Mouse (Mus musculus) naive thymus-derived CD4-positive, alpha-beta T cell, adult 2 months (primary cell): ENCODE data around the gene Notch4.
"Not testable (repeated sequence)": the region's sequence is repeated elsewhere in the genome, so short reads cannot be mapped to it uniquely, and the experiment has no call there.

Experiments
- DNase-seq: peaks from one replicate; pipeline ENCODE4 v3.0.0-alpha.2; 2011; ENCODE audit warnings: low read depth

The Notch4 gene

DNA sequence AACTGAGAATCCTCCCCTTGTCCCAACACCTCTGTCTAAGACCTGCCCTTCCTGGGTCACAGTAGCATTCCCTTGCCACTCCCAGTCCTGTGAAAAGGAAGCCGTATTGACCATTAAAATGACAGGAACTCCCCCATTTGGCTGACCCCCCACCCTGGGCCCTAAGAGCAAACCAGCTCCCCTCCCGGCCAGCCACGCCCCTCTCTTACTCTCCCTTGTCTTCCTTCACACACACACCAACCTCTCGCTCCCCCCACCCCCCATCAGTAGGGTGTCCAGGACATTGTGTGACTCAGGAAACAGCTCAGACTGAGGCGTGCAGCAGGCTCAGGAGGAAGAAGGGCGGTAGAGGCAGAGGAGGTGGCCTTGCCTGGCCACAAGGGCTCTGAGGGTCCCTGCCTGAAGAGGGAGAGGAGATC, at the start of gene Notch4:
TSS of gene Notch4 (plus strand) at position 266 of the 419 bp plus-strand sequence.
- no peak for DNase-seq

DNA sequence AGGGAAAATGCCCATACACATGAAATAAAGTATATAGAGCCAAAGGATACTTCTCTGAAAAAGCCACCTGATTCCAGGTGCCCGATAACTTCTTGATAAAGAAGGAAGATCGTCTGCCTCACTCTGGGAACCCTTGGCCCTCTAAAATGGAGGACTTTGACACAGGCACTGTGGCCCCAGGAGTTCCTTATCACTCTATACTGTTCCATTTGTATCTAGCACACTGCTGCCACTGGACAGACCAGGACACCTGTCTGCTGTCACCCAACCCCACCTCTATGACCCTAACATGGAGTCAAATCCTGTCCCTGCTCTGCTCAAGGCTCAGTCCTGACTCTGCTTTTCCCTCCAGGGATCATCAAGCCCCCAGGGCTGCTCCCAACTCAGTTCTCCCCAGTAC, 47.6 kb upstream of the Notch4 start:
- no peak for DNase-seq

DNA sequence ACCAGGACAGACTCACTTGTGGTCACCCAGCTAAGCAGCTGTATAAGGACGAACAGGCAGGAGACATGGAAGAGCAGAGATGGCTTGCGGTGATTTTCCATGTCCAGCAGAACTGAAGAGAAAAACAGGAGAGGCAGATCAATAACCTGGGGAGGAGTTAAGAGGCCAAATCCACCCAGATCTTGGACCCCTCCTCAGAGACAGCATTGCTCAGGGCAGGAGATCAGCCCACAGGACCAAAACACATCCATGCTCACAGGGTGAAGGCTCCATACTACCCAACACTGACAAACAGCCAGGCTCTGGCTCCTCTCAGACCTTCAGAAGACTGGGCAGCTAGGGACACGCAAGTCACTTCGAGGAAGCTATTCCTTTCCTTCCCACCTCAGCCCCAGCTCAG, 46.8 kb upstream of the Notch4 start, which contains the start of gene Btnl6:
TSS of gene Btnl6 (minus strand) at position 101 of the 400 bp plus-strand sequence.
- DNase-seq = no peak

DNA sequence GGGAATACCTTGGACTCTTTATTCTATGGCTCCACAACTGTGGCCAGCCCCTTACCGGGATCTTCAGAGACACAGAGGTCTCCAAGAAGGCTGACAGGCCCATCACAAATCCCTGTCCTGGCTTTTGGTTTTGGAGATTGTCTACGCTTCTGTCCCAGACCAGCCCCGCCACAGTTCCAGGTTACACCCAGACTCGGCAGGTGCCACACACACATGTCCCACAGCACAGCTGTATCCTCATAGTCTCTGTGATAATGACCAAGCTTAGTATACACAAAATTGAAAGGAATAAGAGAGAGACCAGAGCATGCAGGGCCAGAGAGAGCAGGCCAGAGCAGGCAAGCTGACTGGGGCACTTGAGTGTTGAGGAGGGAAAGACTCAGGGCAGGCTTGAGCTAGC, 46.3 kb upstream of the Notch4 start:
- no peak for DNase-seq

DNA sequence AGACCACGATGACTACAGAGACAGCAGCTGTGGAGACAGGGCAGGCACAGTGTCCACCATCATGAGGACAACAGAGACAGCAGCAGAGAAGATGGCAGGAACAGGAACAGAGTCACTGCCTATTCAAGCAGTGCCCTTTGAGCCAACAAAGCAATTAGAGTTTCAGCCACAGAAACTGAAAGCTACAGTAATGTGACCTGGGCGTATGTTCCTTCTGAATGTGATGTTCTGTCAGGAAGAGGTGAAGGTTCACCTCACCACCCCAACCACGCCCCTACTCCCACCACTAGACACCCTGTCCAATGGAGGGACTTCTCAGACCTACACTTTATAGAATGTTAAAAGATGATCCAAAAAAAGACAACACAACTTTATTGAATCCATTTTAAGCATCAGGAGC, 45.5 kb upstream of the Notch4 start:
- not testable (repeated sequence) for DNase-seq

DNA sequence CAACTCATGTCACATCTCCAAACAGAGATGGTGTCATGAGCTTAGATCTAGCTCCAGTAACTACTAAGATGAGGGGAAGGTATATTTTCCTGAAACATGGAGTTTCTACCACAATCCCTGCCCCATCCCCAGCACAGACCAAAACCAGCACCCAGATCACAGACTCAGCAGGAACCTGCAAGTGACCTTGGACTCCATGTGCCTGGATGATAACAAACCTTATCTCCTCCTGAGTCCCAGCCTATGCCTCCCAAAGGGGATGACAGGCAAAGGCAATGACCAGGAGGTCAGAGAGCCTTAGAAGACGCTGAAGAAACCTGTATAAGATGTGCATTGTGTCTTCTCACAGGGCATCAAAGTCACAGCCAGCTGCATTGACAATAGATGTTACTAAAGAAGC, 45.1 kb upstream of the Notch4 start:
- DNase-seq = no peak

DNA sequence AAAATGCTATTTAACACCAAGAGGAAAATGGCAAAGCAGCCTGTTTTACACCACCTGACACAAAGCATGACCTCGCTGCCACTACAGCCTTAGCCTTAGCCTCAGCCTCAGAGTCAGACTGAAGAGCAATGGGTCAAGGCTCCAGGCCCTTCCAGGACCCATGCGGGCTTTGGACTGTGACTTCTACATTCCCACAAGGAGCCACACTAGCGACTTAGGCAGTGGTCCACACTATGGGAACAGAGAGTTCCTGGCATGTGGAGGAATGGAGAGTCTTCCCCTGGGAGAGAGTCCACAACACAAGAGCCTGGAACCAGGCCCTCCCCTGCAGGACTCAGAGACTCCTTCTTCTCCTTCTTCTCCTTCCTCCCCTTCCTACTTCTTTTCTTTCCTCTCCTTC, 31.4 kb upstream of the Notch4 start:
- DNase-seq = no peak

DNA sequence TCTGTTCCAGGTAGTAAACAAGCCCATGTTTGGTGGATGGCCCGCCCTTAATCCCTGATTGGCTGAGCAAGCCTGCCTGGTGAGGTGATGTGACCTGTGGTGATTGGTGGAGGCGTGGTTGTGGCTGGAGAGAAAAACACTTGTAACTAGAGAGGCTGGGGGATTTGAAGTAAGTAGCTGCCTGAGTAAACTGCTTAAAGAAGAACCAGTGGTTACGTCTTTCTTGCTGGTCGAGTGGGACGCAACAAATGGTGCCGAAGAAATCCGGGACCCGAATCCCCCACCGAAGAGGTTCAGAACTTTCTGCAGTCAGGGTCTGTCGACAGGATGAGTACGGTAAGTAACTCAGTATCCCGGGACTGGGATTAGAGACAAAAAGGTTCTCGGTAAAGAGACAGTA, 20.5 kb upstream of the Notch4 start:
- not testable (repeated sequence) for DNase-seq

DNA sequence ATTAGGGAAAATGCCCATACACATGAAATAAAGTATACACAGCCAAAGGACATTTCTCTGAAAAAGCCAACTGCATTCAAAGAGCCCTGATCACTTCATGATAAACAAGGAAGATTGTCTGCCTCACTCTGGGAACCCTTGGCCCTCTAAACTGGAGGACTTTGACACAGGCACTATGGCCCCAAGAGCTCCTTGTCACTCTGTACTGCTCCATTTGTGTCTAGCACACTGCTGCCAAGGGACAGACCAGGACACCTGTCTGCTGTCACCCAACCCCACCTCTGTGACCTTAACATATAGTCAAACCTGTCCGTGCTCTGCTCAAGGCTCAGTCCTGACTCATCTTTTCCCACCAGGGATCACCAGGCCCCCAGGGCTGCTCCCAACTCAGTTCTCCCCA, 17.3 kb upstream of the Notch4 start:
- no peak for DNase-seq

DNA sequence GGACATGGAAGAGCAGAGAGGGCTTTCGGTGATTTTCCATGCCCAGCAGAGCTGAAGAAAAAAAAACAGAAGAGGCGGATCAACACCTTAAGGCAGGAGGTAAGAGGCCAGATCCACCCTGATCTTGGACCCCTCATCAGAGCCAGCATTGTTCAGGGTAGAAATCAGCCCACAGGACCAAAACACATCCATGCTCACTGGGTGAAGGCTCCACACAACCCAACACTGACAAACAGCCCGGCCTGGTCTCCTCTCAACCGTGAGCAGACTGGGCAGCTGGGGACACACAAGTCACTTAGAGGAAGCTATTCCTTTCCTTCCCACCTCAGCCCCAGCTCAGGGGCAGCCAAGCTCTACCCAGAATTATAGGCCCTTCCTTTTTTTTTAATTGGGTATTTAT, 16.5 kb upstream of the Notch4 start:
- DNase-seq = no peak

DNA sequence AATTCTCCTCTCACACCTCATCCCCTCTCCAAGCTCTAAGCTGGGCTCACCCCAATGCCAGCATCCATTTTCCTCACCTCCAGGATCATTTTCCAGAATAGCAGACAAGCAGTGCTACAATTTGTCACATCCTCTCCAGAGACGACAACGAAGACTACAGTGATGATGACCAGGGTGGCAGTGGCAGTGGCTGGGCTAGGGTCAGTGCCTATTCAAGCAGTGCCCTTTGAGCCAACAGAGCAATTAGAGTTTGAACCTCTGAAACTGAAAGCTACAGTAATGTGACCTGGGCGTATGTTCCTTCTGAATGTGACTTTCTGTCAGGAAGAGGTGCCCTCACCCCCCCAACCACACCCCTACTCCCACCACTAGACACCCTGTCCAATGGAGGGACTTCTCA, 14.9 kb upstream of the Notch4 start:
- DNase-seq = no peak

DNA sequence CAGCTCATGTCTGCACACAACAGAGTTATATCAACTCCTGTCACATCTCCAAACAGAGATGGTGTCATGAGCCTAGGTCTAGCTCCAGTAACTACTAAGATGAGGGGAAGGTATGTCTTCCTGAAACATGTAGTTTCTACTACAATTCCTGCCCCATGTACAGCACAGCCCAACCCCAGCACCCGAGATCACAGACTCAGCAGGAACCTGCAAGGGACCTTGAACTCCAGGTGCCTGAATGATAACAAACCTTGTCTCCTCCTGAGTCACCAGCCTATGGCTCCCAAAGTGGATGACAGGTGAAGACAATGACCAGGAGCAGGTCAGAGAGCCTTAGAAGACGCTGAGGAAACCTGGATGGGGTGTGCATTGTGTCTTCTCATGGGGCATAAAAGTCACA, 14.2 kb upstream of the Notch4 start:
- DNase-seq = no peak

DNA sequence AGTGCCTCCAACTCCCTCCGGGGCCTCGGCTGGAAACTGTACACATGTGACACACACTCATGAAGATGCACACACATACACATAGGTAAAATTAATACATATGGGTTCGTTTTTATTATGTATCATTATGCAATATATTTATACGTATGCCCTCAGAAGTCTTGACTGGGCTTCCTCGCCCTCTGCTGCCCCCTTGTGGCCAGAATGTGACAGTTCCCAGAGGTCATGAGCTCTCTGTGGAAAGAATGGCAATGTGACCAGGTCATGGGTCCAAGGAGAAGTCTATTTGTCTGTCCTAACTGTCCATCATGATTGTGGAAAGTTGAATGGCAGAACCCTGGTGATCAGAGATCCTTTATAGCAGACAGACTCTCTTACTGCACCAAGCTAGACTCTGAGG, 8.6 kb upstream of the Notch4 start:
- peak; percentile 84 for DNase-seq

DNA sequence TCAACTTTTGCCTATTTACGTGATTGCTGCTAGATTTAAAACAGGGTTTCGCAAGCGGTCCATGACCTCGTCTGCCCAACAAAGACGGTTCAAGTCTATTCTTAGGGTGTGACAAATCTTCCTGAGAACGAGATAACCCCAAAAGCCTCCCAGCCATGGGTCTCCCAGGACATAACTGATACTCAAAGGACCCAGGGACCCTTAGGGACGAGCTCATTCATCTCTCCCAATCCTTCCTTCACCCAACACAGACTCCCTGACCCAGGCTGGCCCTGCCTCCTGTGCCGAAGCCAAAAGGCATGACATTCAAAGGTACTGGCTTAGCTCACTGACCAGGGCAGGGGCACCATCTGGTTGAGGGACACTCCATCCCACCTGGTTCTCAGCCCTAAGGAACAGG, 7.7 kb upstream of the Notch4 start:
- no peak for DNase-seq

DNA sequence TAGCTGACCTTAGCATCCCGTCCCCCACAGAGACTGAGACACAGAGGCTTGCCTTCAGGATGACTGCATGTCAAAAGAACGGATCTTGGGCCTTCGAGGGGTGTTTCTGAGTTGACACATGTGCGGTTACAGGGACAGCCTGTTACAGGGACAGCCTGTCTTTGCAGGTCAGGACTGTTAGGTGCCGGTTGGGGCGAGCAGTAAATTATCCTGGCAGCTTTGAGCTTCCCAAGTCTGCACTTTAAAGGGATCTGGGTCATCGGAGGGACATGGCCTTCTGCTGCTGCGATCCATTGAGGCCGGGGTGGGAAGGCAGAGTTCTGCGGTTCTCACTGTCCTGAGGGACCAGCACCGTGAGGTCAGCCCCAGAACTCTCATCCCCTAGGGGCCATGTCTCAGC, 6.7 kb upstream of the Notch4 start:
- DNase-seq = no peak

DNA sequence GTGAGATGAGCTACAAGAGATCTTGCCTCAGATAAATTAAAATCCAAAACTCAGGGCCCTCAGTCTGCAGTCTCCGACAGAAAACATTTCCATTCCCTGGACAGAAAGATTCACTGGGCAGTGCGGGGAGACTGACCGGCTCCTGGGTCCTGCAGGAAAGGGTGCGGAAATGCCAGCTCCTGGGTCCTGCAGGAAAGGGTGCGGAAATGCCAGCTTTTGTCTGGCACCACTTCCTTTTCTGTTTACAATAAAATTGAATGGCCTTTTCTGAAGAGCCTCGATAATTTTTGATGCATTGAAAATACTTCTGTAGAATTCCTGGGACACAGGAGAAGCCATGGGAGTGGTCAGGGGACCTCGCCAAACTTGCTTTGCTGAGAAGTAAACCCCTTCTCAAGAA, 5.0 kb upstream of the Notch4 start:
- DNase-seq = no peak

DNA sequence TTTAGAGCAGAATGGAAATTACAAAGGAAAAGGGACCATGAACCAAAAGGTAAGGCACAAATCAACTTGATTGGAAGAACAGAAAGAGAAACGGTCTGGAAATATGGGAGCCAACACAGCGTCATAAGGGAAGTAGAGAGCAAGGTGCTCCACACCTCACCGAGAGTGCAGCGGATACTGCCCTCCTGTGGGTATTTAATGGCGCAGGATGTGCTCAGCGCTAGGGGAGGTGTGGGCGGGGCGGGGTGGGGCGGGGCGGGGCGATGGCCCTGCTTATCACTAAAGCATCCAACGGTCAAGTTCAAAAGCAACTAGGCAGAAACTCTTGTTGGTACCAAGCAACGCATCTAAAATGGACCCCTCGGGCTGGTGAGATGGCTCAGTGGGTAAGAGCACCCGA, 4.2 kb upstream of the Notch4 start:
- DNase-seq = peak; percentile 40

DNA sequence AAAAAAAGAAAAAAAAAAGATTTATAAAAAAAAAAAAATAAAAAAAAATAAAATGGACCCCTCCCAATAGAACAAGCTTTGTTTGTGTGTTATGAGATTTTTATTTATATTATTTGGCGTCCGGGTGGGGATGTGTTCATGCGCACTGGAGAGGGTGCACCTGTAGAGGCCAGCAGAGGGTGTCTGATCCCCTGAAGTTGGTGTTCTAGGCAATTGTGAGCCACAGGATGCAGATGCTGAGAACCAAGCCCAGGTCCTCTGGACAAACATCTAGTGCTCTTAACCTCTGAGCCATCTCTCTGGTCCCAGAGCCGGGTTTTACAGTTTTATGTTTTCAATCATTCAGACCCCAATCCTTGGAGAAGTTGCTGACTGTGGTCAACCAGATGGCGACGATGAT, 3.6 kb upstream of the Notch4 start:
- DNase-seq = no peak

DNA sequence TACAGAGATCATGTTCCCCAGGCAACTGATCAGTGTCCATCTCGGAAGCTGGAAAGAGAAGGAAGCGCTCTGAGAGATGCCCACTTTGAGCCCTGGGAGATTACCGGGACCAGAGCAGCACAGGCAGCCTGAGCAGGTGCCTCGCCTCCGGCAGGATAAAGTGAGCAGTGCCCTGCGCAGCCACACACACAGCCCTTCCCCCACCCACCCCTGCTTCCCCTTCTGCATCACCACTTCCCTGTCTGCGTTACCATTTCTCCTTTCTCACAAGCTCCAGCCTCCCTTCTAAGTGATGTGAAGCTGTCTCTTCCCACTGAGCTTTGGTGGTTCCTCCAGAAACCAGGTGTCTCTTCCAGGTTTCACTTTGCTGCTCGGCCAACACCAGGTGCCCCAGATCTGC, 2.9 kb upstream of the Notch4 start:
- DNase-seq = peak; percentile 39

DNA sequence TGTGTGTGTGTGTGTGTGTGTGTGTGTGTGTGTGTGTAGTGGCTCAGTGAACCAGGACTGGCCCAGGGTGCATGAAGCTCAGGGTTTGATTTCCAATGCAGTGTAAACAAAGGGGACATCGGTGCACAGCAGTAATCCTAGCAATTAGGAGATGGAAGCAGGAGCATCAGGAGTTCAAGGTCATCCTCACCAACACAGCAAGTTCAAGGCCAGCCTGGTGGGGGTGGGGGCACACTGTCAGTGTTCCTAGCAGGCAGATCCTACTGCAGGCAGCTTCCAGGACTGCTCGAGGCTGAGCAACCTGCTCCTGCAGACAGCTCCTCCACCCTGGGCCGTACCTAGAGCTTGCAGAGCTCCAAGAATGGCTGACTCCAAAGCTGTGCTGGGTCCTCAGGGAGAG, 1.5 kb upstream of the Notch4 start:
- no peak for DNase-seq

DNA sequence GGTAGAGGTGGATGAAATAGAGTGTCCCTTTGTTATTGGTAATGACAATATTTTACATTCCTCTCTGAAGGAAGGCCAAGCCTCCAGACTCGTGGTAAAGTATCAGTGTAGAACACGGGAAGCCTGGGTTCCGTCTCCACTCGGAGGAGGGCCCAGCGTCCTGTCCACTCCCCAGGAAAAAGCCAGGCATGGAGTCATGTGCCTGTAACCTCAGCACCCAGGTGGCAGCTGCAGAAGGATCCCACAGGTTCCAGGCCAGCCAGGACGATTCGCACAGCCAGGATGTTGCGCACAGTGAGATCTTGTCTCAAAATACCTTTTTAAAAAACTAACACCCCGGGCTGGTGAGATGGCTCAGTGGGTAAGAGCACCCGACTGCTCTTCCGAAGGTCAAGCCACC, 714 bp upstream of the Notch4 start:
- DNase-seq = no peak

DNA sequence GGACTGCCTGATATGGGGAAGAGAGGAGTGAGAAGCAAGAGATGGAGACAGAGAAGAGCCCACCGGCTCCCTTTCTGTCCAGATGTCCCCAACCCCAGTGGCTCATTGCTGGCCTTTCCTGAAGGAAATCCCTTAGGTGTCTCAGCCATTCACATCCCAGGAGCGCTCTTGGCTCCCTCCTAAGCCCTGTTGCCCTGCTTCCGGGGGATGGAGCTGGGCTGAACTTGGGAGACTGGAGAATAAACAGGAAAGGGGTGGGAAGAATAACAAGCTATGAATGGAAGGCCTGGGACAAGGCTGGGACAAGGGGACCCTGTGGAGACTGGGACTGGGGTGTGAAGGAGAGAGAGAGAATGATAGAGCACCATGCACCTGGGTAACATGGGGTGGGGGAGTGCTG, 728 bp downstream of the Notch4 start:
- no peak for DNase-seq

DNA sequence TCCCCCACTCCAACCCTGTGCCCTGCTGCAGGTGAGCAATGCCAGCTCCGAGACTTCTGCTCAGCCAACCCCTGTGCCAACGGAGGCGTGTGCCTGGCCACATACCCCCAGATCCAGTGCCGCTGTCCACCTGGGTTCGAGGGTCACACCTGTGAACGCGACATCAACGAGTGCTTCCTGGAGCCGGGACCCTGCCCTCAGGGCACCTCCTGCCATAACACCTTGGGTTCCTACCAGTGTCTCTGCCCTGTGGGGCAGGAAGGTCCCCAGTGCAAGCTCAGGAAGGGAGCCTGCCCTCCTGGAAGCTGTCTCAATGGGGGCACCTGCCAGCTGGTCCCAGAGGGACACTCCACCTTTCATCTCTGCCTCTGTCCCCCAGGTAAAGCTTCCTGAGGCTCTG, 3.2 kb downstream of the Notch4 start:
- no peak for DNase-seq

DNA sequence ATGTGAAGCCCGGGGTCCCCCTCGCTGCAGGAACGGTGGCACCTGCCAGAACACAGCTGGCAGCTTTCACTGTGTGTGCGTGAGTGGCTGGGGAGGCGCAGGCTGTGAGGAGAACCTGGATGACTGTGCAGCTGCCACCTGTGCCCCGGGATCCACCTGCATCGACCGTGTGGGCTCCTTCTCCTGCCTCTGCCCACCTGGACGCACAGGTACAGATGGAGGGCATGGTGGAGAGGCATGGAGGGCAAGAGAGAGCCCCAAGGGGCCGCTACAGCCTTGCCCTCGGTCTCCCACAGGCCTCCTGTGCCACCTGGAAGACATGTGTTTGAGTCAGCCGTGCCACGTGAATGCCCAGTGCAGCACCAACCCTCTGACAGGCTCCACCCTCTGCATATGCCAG, 4.4 kb downstream of the Notch4 start:
- no peak for DNase-seq

DNA sequence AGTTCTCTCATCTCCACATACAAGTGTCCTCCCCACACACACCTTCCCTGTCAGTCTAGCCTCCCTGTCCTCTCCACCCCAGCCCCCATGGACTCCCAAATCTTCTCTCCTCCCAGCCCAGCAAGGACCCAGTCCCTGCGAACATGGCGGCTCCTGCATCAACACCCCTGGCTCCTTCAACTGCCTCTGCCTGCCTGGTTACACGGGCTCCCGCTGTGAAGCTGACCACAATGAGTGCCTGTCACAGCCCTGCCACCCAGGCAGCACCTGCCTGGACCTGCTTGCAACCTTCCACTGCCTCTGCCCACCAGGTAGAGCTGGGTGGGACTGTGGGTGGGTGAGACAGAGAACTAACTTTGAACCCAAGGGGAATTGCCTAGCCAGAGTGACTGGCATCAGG, 5.9 kb downstream of the Notch4 start:
- DNase-seq = no peak
